Mouse (Mus musculus) adrenal gland (tissue): ENCODE results near the gene Pcdh17.

Source experiments
- intact Hi-C: fragments of 180-260 bp; cut with DNase I; formaldehyde crosslinking; loops from one replicate; pipeline ENCODE4 v1.15.1; 2025

The Pcdh17 gene

DNA sequence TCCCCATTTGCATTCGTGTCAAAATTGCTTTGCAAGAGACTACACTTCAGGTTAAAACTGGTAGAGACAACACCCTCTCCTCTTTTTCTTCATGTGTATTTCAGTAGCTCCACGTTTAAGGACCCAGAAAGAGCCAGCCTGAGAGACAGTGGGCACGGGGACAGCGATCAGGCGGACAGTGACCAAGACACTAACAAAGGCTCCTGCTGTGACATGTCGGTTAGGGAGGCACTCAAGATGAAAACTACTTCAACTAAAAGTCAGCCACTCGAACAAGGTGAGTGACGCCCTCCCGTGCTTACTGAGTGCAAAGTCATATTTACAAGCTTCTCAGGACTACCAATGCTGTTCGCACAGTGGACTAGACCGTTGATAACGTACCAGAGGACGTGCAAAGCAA is 34.0 kb downstream of the Pcdh17 start:
- intact Hi-C loops: no loop called here

DNA sequence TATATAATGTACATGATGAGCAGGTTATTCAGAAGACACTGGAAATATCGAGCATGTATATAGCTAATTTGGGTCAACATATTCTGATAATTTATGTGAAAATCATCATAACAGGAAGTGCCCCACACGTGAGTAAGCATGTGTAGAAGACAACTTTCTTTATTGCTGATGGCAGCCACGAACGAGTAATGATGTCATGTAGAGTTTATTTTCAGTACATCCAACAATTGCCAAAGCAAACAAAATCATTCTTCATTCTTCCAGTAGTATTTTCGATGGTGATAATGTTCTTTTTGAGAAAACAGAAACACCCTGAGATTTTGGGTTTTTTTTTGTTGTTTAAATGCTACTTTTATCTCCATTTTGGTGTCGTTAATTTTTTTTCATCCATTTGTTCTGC is 37.2 kb downstream of the Pcdh17 start:
- intact Hi-C loops: no loop called here

DNA sequence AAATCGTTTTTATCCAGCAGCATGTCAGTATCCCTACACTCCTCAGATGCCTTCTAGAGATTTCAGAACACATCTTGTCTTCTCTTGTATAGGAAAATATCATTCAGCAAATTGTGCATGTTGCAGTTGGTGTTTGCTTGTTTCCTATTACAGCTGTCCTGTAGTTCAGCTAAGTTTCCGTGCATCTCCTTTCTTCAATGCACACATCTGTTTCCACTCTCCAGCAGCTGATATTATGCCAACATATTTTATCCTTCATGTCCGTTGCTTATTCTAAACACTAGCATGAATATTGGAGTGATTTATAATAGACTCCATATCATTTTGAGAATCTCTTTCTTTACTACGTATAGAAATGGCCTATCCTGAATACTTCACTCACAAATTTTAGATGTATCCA is 41.0 kb downstream of the Pcdh17 start:
- intact Hi-C loops: no loop called here

DNA sequence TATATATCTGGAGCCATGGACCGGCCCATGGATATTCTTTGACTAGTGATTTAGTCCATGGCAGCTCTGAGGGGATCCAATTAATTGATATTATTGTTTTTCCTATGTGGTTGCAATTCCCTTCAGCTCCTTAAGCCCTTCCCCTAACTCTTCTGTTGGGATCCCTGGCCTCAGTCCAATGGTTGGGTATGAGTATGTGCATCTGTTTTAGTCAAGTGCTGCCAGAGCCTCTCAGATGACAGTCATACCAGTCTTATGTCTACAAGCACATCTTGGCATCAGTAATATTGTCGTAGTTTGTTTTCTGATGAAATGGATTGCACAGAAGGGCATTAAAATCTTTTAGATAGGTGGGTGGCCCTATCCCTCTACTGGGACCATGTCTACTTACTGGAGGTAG is 67.6 kb downstream of the Pcdh17 start:
- intact Hi-C loops: no loop called here

DNA sequence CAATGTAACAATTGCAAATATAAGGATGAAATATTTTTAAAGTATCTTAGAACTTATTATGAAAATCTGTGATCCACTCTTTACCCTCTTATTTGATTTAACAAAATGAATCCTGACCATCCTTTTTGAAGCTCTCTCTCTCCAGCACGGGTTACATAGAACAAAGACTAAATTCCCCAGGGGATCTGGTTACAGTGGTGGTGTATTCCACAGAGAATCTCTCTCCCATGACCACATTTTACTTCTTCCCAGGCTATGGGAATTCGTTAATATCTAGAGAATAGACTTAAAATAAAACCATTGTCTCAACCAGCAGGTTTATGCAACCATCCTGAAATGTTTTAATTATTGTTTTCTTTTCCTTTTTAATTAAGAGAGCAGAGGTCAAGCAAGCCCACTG is 89.0 kb downstream of the Pcdh17 start:
- intact Hi-C loops: no loop called here

DNA sequence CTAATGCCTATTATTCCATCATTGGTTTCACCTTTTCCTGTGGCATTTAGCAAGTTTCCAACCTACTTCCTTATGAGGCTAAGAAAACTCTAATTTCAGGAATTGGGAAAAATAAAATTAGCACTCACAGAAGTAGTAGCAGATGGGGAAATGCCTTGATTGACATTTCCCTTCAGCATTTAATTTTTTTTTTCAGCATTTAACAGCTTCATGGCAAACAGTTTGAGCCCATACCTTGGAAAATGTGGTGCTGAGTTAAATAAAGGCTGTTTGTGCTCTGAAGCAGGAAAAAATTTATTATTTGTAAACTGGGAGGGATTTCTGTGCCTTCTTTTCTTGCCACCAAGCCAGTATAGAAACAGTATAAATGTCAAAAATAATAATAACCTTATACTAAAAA is 91.9 kb downstream of the Pcdh17 start:
- intact Hi-C loops: no loop called here

DNA sequence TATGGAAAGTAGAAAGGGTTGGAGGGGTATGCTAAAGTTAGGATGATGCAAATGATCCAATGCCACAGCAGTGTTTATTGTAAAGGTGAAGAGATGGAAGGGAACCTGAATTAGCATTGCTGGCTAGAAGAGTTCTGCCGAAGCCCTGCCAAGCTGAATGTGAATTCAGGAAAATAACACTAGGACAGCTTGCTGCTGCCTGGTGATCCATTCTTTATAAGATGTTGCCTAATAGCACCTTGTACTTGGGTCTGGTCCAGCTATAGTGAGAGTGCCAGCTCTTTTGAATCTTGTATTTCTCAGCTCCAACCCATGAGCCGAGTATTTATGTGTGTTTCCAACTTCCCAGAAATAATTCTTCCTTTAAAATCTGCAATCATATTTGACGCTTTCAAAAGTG is 98.5 kb downstream of the Pcdh17 start:
- intact Hi-C loops: no loop called here

DNA sequence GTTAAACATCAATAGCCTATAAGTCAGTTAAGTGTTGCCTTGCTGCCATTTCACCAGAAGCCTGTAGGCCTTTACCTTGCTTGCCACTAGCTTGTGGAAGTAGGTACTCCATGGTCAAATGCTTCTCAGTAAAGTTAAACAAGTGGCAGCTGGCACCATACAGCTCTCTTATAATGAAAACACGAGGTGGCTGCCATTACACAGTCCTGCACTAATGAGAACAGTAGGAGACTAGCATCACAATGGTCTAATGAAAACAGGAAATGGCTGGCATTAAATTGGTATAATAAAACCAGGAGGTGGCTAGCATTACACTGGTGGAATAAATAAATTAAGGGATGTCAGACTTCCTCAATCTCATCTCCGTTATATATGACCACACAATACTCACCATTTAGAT is 102.6 kb downstream of the Pcdh17 start:
- intact Hi-C loops: no loop called here

DNA sequence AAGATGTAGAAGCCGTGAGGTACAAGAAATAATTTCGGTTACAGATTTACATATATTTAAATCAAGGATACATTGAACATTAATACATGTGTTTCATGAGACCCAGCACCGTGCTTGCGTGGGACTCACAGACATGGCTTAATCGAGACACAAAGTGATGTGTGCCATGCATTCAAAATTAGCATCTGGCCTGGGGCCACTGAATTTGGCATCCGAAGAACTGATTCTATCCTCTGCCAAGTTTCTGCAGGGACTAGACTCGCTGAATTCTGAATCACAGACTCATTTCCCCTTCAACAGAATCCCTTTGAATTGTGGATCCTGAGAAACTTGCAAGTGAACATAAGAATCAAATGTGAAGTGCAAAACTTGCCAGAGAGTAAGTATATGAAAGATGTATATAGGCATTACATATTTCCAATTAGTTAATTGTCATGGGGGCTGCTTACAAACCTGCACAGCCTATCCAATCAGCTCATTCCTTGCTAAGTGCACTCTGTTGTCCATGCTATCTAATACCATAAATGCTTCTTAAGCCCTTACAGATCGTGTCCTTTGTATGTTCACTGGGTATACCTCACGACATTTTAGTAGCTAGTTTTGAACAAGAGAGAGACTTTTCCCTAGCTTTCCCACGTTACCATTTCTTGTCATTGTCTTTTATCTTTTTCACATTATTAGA is 104.3 kb downstream of the Pcdh17 start:
- intact Hi-C loops: no loop called here

DNA sequence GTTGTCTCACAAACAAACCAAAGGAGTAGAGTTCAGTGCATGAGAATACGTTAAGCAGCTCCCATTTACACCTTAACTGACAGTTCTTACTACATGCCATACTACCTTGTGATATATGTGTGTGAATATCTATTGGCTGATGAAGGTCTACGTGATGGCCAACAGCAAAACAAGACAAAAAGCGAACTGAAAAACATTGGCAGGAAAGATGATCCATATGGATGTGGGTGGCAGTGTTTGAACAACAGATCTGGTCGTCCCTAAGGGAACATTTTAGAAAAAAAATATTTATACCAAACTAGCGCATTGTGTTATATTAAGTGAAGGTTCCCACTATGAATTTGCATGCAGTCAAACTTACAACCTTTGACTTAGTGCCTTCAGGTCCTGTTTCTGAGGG is 108.2 kb downstream of the Pcdh17 start:
- intact Hi-C loops: no loop called here

DNA sequence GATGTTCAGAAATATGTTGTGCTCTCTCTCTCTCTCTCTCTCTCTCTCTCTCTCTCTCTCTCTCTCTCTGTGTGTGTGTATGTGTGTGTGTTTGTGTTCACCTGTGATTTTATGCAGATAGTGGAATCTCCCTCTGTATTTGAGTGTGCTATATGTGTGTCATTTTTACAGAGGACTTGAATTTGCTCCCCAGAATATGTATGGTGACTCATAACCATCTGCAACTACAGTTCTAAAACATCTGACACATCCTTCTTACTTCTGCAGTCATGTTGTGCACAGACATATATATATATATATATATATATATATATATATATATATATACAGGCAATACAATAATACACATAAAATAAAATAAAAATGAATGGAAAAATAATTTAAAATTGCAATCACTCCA is 127.7 kb downstream of the Pcdh17 start:
- intact Hi-C loops: no loop called here
